Mouse (Mus musculus): ENCODE data around the gene Smtn. TPM values are rescaled to one million over a fixed set of nuclear protein-coding genes. Genes with fewer than 3 reads are reported as not detected.

The Smtn gene
- polyA plus RNA-seq, 2 experiments = 59.0 to 79.6 TPM

- H3K27me3 ChIP-seq (ENCODE audit: control insufficient read depth, insufficient read depth, low read length) = no peaks in the 10 kb centered on the region
- H3K27ac ChIP-seq (replicated peaks; ENCODE audit: low read depth, low read length) = no peak overlapping the region
- H3K4me3 ChIP-seq (replicated peaks; ENCODE audit: low read length) = no peak overlapping the region
- no peaks in the 10 kb centered on the region for H3K36me3 ChIP-seq (ENCODE audit: control insufficient read depth, insufficient read depth, low read length)
- DNase-seq (ENCODE audit: low spot score) (no peak), ATAC-seq (ENCODE audit: low FRiP score, low read depth) (no peak)
- H3K4me1 ChIP-seq (ENCODE audit: control insufficient read depth, insufficient read depth, low read length) = no peaks in the 10 kb centered on the region
- no peak for TF ChIP-seq POLR2A (IDR thresholded peaks at IDR 0.05; ENCODE audit: borderline replicate concordance, extremely low read depth, insufficient read depth, insufficient read length)
- no peaks in the 10 kb centered on the region for H3K9me3 ChIP-seq (ENCODE audit: control insufficient read depth, low read length)
- WGBS = 77% methylated on average over 5 of the region's 5 CpGs
- H3K4me2 ChIP-seq (replicated peaks; ENCODE audit: low read depth, low read length, severe bottlenecking) = no peak overlapping the region
- no peak overlapping the region for H3K9ac ChIP-seq (ENCODE audit: low read depth, low read length, severe bottlenecking)
Measured at GRCm38 (mm10) chr11:3489036-3489435, 51.4 kb downstream of the Smtn start.

- H3K27me3 ChIP-seq (ENCODE audit: control insufficient read depth, insufficient read depth, low read length) = no peaks in the 10 kb centered on the region
- H3K36me3 ChIP-seq (ENCODE audit: control insufficient read depth, insufficient read depth, low read length) = no peaks in the 10 kb centered on the region
- H3K4me3 ChIP-seq (replicated peaks; ENCODE audit: low read length) = no peak within 1 kb of the TSS
- no peak for TF ChIP-seq POLR2A (IDR thresholded peaks at IDR 0.05; ENCODE audit: borderline replicate concordance, extremely low read depth, insufficient read depth, insufficient read length)
- no peak within 1 kb of the TSS for H3K4me2 ChIP-seq (replicated peaks; ENCODE audit: low read depth, low read length, severe bottlenecking)
- no peak within 1 kb of the TSS for H3K9ac ChIP-seq (ENCODE audit: low read depth, low read length, severe bottlenecking)
- H3K27ac ChIP-seq (replicated peaks; ENCODE audit: low read depth, low read length) = no peak within 1 kb of the TSS
- DNase-seq (ENCODE audit: low spot score) (no peak), ATAC-seq (ENCODE audit: low FRiP score, low read depth) (no peak)
- peaks cover 3% of the 10 kb centered on the region; the same call in 1 of the 2 replicates for H3K4me1 ChIP-seq (ENCODE audit: control insufficient read depth, insufficient read depth, low read length)
- no peaks in the 10 kb centered on the region for H3K9me3 ChIP-seq (ENCODE audit: control insufficient read depth, low read length)
- 8% methylated on average over 11 of the region's 11 CpGs for WGBS
Measured at GRCm38 (mm10) chr11:3487952-3488570, 52.4 kb downstream of the Smtn start, which contains the start of gene Pla2g3. TSS of gene Pla2g3 (plus strand) at chr11:3488284.

GRCm38 (mm10) chr11:3486349-3486748 lies 54.1 kb downstream of the Smtn start:
- Histone ChIP-seq H3K4me2 (replicated peaks; ENCODE audit: low read depth, low read length, severe bottlenecking) (no peak overlapping the region), H3K36me3 (ENCODE audit: control insufficient read depth, insufficient read depth, low read length) (no peaks in the 10 kb centered on the region), H3K27ac (replicated peaks; ENCODE audit: low read depth, low read length) (no peak overlapping the region), H3K4me3 (replicated peaks; ENCODE audit: low read length) (no peak overlapping the region), H3K9me3 (ENCODE audit: control insufficient read depth, low read length) (no peaks in the 10 kb centered on the region), H3K4me1 (ENCODE audit: control insufficient read depth, insufficient read depth, low read length) (peaks cover 6% of the 10 kb centered on the region; the same call in 1 of the 2 replicates), H3K27me3 (ENCODE audit: control insufficient read depth, insufficient read depth, low read length) (no peaks in the 10 kb centered on the region), H3K9ac (ENCODE audit: low read depth, low read length, severe bottlenecking) (no peak overlapping the region)
- no peak for ATAC-seq (ENCODE audit: low FRiP score, low read depth)
- 71% methylated on average over 7 of the region's 7 CpGs for WGBS
- no peak for DNase-seq (ENCODE audit: low spot score)
- TF ChIP-seq POLR2A (IDR thresholded peaks at IDR 0.05; ENCODE audit: borderline replicate concordance, extremely low read depth, insufficient read depth, insufficient read length) = no peak

- 55% methylated on average over 11 of the region's 11 CpGs for WGBS
- no peak overlapping the region for H3K4me2 ChIP-seq (replicated peaks; ENCODE audit: low read depth, low read length, severe bottlenecking)
- H3K27ac ChIP-seq (replicated peaks; ENCODE audit: low read depth, low read length) = no peak overlapping the region
- H3K9me3 ChIP-seq (ENCODE audit: control insufficient read depth, low read length) = no peaks in the 10 kb centered on the region
- no peak for TF ChIP-seq POLR2A (IDR thresholded peaks at IDR 0.05; ENCODE audit: borderline replicate concordance, extremely low read depth, insufficient read depth, insufficient read length)
- no peak for DNase-seq (ENCODE audit: low spot score)
- no peak overlapping the region for H3K4me3 ChIP-seq (replicated peaks; ENCODE audit: low read length)
- no peaks in the 10 kb centered on the region for H3K27me3 ChIP-seq (ENCODE audit: control insufficient read depth, insufficient read depth, low read length)
- no peak overlapping the region for H3K9ac ChIP-seq (ENCODE audit: low read depth, low read length, severe bottlenecking)
- H3K4me1 ChIP-seq (ENCODE audit: control insufficient read depth, insufficient read depth, low read length) = peaks cover 6% of the 10 kb centered on the region; the same call in 1 of the 2 replicates
- no peak for ATAC-seq (ENCODE audit: low FRiP score, low read depth)
- no peaks in the 10 kb centered on the region for H3K36me3 ChIP-seq (ENCODE audit: control insufficient read depth, insufficient read depth, low read length)
Measured at GRCm38 (mm10) chr11:3483980-3484642, 56.3 kb downstream of the Smtn start.

GRCm38 (mm10) chr11:3475489-3475888 lies 64.9 kb downstream of the Smtn start:
- no peak overlapping the region for H3K9ac ChIP-seq (ENCODE audit: low read depth, low read length, severe bottlenecking)
- H3K36me3 ChIP-seq (ENCODE audit: control insufficient read depth, insufficient read depth, low read length) = no peaks in the 10 kb centered on the region
- ATAC-seq (ENCODE audit: low FRiP score, low read depth) (no peak), DNase-seq (ENCODE audit: low spot score) (no peak)
- H3K4me2 ChIP-seq (replicated peaks; ENCODE audit: low read depth, low read length, severe bottlenecking) = no peak overlapping the region
- no peak overlapping the region for H3K4me3 ChIP-seq (replicated peaks; ENCODE audit: low read length)
- no peak for TF ChIP-seq POLR2A (IDR thresholded peaks at IDR 0.05; ENCODE audit: borderline replicate concordance, extremely low read depth, insufficient read depth, insufficient read length)
- no peaks in the 10 kb centered on the region for H3K9me3 ChIP-seq (ENCODE audit: control insufficient read depth, low read length)
- H3K4me1 ChIP-seq (ENCODE audit: control insufficient read depth, insufficient read depth, low read length) = no peaks in the 10 kb centered on the region
- no peaks in the 10 kb centered on the region for H3K27me3 ChIP-seq (ENCODE audit: control insufficient read depth, insufficient read depth, low read length)
- no peak overlapping the region for H3K27ac ChIP-seq (replicated peaks; ENCODE audit: low read depth, low read length)
